Mouse (Mus musculus): ENCODE data around the gene Slc5a10.
A peak's percentile ranks its signal among the peaks of the same experiment; 100 is the strongest.

Slc5a10 gene

GRCm38 (mm10) chr11:61702494-61702893 lies 18.1 kb downstream of the Slc5a10 start:
- DNase-seq (ENCODE audit: low spot score in 2 of 2): no peak

DNA sequence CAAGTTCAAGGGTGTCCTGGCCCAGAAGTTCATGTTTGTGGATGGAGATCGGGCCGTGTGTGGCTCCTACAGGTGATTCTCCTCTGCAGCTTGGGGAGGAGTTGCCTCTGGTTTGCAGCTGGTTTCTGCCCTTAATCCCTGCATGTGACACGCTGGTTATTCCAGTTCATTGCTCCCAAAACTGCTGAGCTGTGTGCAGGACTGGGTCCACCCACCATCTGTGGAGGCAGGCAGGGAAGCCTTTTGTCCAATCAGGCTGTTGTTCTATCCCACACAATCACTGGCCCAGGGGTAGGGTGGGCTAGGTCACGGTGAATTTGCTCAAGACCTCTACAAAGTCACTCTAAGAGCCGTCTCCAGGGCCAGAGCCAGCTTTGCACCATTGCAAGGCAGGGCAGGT lies 18.9 kb downstream of the Slc5a10 start:
- DNase-seq (ENCODE audit: low spot score in 2 of 2): no peak

- no peak for DNase-seq (ENCODE audit: low spot score in 2 of 2)
These were observed 20.7 kb downstream of the Slc5a10 start for GRCm38 (mm10) chr11:61699933-61700332.

- no peak for DNase-seq (ENCODE audit: low spot score in 2 of 2)
These were observed 21.2 kb downstream of the Slc5a10 start for GRCm38 (mm10) chr11:61699460-61699859.

DNA sequence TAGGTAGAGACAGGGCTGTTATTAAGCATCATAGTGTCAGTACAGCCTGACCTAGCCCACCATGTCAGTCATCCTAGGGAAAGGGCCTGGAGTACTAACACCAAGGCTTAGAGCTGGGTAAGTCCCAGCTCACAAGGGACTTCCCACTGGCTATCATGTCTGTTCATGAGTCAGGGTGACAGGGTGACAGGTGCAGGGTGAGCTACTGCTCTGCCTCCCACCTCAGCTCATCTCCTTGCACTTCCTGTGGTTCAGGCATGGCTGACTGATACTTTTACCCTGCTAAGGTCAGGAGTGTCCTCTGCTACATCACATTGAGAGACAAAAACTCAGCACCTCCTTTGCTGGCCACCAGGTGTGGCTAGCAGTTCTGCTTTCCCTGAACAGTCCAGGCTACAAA lies 21.8 kb downstream of the Slc5a10 start:
- no peak for DNase-seq (ENCODE audit: low spot score in 2 of 2)

GRCm38 (mm10) chr11:61692996-61693395 lies 27.6 kb downstream of the Slc5a10 start:
- no peak for DNase-seq (ENCODE audit: low spot score in 2 of 2)

- DNase-seq (ENCODE audit: low spot score in 2 of 2): no peak
These were observed 33.0 kb downstream of the Slc5a10 start for GRCm38 (mm10) chr11:61687595-61687994.

DNA sequence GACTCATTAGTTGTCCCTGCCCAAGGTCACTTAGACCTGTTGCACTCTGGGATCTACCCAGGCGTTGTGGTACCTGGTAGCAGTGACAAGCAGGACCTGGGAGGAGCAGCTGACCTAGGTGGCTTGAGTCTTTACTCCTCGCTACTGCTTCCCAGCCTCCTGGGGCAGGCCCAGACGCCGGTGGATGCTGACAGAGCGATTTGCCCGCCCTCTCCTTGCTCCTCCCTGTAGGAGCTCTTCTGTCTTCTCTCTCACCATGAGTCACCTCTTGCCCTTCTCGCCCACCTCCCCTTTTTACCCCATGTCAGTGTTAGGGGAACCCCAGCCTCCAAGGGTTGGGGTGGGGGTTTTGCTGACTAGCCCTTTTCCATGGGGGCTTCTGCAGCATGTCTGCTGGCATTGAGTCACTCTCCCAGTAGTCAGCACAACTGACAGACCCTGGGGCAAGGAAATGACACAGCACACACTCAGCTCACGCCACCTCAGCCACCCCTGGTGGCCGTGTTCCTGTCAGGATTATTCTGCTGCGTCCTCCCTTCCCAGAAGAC lies 33.6 kb downstream of the Slc5a10 start:
- DNase-seq (ENCODE audit: low spot score in 2 of 2): no peak

DNA sequence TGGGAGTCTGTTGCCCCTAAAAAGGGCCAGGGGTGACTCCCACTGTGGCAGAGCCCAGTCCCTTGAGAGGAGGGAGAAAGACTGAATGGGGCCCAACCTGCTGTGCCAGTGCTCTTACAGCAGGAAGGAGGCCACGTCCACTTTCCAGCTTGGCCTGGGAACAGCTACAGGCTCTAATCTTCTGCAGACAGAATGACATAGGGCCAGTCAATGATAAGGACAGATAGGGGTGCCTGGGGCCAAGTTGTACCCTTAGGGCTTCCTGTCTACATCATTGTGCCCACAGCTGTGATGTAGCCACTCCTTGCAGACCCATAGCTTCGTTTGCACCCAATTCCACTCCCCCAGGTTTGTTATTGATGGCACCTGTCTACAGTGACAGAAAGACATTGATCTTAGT lies 34.5 kb downstream of the Slc5a10 start:
- DNase-seq (ENCODE audit: low spot score in 2 of 2): no peak

DNA sequence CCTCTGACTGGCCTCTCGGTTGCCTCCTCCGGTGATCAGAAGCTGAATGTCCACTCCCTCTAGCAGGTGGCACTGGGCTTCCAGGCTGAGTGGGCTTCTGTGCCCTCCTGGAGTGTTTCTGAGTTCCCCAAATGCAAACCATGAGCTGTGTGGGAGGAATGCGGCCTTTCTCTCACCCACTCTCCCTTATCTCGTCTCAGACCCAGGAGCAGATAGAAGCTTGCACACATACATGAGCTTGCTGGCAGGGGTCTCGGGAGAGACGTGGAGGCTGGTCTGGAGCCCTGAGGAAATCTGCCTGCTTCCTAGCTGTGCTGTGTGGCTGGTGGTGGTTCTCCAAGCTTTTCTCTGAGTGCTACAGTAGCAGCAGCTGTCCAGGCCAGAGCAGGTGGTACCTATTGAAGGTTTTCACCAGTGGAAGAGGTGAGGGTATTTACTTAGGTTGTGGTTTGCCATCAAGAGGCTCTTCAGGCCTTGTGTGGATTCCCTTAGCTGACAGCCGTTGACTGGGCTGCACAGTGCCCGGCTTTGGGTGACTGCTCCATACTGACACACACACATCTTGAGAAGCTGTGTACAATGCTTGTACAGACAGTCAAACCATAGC lies 35.4 kb downstream of the Slc5a10 start:
- DNase-seq (ENCODE audit: low spot score in 2 of 2): no peak

GRCm38 (mm10) chr11:61683907-61684731 lies 36.5 kb downstream of the Slc5a10 start, which contains the start of gene Fam83g:
Fam83g (plus strand) TSS chr11:61684091.
- DNase-seq (ENCODE audit: low spot score in 2 of 2): peak; percentile 64 to 70

GRCm38 (mm10) chr11:61679091-61679866 lies 41.3 kb downstream of the Slc5a10 start:
- DNase-seq (ENCODE audit: low spot score in 2 of 2): no peak

DNA sequence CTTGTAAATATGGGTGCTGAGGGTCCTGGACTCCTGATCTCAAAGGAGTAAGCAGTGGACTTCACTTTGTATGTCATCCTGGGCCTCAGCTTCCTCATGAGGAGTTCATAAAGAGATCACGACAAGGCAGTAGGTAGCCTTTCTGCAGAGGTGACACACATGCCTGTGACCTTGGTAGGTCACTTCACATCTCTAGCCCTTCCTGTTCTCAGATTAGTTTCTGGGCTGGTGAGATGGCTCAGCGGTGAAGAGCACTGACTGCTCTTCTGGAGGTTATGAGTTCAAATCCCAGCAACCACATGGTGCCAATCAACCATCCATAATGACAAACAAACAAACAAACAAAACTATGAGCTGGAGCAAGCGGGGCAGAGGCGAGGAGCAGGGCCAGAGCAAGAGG lies 42.9 kb downstream of the Slc5a10 start:
- DNase-seq (ENCODE audit: low spot score in 2 of 2): no peak

DNA sequence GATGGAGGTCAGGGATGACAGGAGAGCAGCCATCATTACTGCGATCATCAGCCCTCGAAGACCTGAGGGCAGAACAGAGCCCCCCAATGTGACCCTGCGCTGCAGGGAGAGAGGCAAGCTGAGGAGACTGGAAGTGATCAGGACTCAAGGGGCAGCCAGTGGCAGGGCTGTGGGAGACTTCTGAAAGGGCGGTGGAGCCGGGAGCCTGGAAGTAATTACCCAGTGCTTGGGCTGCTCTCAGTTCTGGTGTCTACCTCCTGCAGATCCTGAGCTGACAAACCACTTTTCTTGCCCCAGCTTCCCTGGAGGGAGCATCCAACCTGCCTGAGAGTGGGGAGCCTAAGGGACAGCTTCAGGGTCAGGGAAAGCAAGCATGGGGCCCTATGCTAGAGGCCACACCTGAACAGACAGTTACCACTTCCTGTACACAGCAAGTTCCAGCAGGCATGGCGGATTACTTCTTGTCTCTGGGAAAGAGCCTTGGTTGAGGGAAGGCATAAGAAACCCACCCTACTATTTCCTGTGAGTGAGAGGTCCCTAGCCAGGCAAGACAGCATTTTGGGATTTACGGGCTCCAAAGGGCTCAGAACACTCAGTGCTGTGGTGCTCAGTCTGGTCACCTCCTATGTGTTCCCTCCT lies 44.3 kb downstream of the Slc5a10 start:
- no peak for DNase-seq (ENCODE audit: low spot score in 2 of 2)

DNA sequence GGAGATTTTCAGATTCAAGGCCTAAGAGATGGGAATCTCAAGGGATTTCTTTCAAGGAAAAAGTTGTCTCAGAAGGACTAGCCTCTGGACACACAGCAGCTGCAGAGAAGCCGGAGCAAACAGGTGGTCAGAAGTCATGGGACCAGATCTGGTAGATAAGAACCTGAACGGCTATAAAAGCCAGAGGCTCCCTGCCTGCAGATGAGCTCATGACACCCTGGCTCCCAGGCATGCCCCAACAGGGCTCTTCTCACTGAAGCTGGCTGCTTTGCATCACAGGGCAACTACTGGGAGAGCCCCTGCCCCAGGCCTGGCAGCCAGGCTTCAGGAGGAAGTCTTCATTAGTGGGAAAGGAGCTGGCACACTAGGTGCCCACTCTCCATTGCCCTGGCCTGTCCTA lies 45.3 kb downstream of the Slc5a10 start:
- DNase-seq (ENCODE audit: low spot score in 2 of 2): no peak

DNA sequence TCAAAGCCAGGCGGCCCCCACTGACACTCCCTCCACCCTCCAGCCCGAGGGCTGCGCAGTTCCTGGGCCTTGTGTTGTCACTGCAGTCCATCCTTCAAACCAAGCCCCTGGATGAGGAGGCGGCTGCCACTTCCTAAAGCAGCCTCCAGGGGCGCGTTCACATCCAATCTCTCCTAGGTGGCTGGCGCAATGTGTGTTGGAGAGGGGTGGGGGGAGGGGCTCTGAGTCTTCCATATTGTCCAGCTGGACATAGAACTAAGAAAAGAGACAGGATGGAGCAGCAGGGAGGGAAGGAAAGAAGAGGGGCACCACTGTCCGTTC lies 45.8 kb downstream of the Slc5a10 start:
- DNase-seq (ENCODE audit: low spot score in 2 of 2): no peak

GRCm38 (mm10) chr11:61674151-61674838 lies 46.3 kb downstream of the Slc5a10 start:
- no peak for DNase-seq (ENCODE audit: low spot score in 2 of 2)

GRCm38 (mm10) chr11:61673686-61674085 lies 46.9 kb downstream of the Slc5a10 start:
- DNase-seq (ENCODE audit: low spot score in 2 of 2): no peak

- no peak for DNase-seq (ENCODE audit: low spot score in 2 of 2)
These were observed 48.7 kb downstream of the Slc5a10 start for GRCm38 (mm10) chr11:61671781-61672383.

- no peak for DNase-seq (ENCODE audit: low spot score in 2 of 2)
These were observed 50.8 kb downstream of the Slc5a10 start for GRCm38 (mm10) chr11:61669492-61670490.

Measured in urinary bladder, postnatal 4 days (tissue).